Mouse (Mus musculus): Measurements from ENCODE around the gene Cic. TPM values are rescaled to one million over a fixed set of nuclear protein-coding genes. Genes with fewer than 3 reads are reported as not detected.
A peak's percentile ranks its signal among the peaks of the same experiment; 100 is the strongest.
"Not testable (repeated sequence)": the region's sequence is repeated elsewhere in the genome, so short reads cannot be mapped to it uniquely, and the experiment has no call there.

Cic gene
- polyA plus RNA-seq, 1 experiment from 2014 or later: 47.3 TPM

GRCm38 (mm10) chr7:25325431-25325830 lies 57.9 kb downstream of the Cic start:
- H3K4me1 ChIP-seq (ENCODE audit: control insufficient read depth, insufficient read depth, low read length); DNase-seq; H3K27me3 ChIP-seq (ENCODE audit: control insufficient read depth, insufficient read depth, low read length); ATAC-seq (ENCODE audit: low FRiP score, low TSS enrichment); H3K4me3 ChIP-seq (replicated peaks; ENCODE audit: low read depth, low read length); H3K27ac ChIP-seq (replicated peaks; ENCODE audit: low read depth, low read length); H3K9me3 ChIP-seq (ENCODE audit: control insufficient read depth, low read length); H3K4me2 ChIP-seq (ENCODE audit: low read length); H3K9ac ChIP-seq (replicated peaks; ENCODE audit: low read length): not testable (repeated sequence)
- WGBS: 93% methylated on average over 6 of the region's 6 CpGs
- H3K36me3 ChIP-seq (ENCODE audit: control insufficient read depth, insufficient read depth, low read length): peaks cover 20% of the 10 kb centered on the region

- no peaks in the 10 kb centered on the region for H3K9me3 ChIP-seq (ENCODE audit: control insufficient read depth, low read length)
- H3K9ac ChIP-seq (replicated peaks; ENCODE audit: low read length): no peak overlapping the region
- DNase-seq (no peak), ATAC-seq (ENCODE audit: low FRiP score, low TSS enrichment) (no peak)
- H3K27me3 ChIP-seq (ENCODE audit: control insufficient read depth, insufficient read depth, low read length): no peaks in the 10 kb centered on the region
- no peak overlapping the region for H3K27ac ChIP-seq (replicated peaks; ENCODE audit: low read depth, low read length)
- no peak overlapping the region for H3K4me3 ChIP-seq (replicated peaks; ENCODE audit: low read depth, low read length)
- peaks cover 7% of the 10 kb centered on the region; the same call in 1 of the 2 replicates for H3K4me1 ChIP-seq (ENCODE audit: control insufficient read depth, insufficient read depth, low read length)
- no peak overlapping the region for H3K4me2 ChIP-seq (ENCODE audit: low read length)
- WGBS: 90% methylated on average over 8 of the region's 8 CpGs
- H3K36me3 ChIP-seq (ENCODE audit: control insufficient read depth, insufficient read depth, low read length): peaks cover 28% of the 10 kb centered on the region
Observed at GRCm38 (mm10) chr7:25326233-25326632, 58.7 kb downstream of the Cic start.

GRCm38 (mm10) chr7:25333596-25334307 lies 66.2 kb downstream of the Cic start:
- ATAC-seq (ENCODE audit: low FRiP score, low TSS enrichment): no peak; the same call in 1 of the 2 replicates
- H3K4me3 ChIP-seq (replicated peaks; ENCODE audit: low read depth, low read length): no peak overlapping the region
- no peaks in the 10 kb centered on the region for H3K9me3 ChIP-seq (ENCODE audit: control insufficient read depth, low read length)
- H3K36me3 ChIP-seq (ENCODE audit: control insufficient read depth, insufficient read depth, low read length): peaks cover 59% of the 10 kb centered on the region
- DNase-seq: peak; percentile 82
- no peak overlapping the region for H3K27ac ChIP-seq (replicated peaks; ENCODE audit: low read depth, low read length)
- no peak overlapping the region for H3K9ac ChIP-seq (replicated peaks; ENCODE audit: low read length)
- 41% methylated on average over 16 of the region's 16 CpGs for WGBS
- no peak overlapping the region for H3K4me2 ChIP-seq (ENCODE audit: low read length)
- no peaks in the 10 kb centered on the region for H3K4me1 ChIP-seq (ENCODE audit: control insufficient read depth, insufficient read depth, low read length)
- H3K27me3 ChIP-seq (ENCODE audit: control insufficient read depth, insufficient read depth, low read length): no peaks in the 10 kb centered on the region

GRCm38 (mm10) chr7:25334472-25334871 lies 67.0 kb downstream of the Cic start:
- Histone ChIP-seq H3K27ac (replicated peaks; ENCODE audit: low read depth, low read length) (no peak overlapping the region), H3K4me1 (ENCODE audit: control insufficient read depth, insufficient read depth, low read length) (no peaks in the 10 kb centered on the region), H3K27me3 (ENCODE audit: control insufficient read depth, insufficient read depth, low read length) (no peaks in the 10 kb centered on the region), H3K9ac (replicated peaks; ENCODE audit: low read length) (no peak overlapping the region), H3K4me2 (ENCODE audit: low read length) (no peak overlapping the region), H3K9me3 (ENCODE audit: control insufficient read depth, low read length) (no peaks in the 10 kb centered on the region), H3K4me3 (replicated peaks; ENCODE audit: low read depth, low read length) (no peak overlapping the region), H3K36me3 (ENCODE audit: control insufficient read depth, insufficient read depth, low read length) (peaks cover 62% of the 10 kb centered on the region)
- no peak for ATAC-seq (ENCODE audit: low FRiP score, low TSS enrichment)
- DNase-seq: no peak
- WGBS: 82% methylated on average over 12 of the region's 12 CpGs

- H3K27ac ChIP-seq (replicated peaks; ENCODE audit: low read depth, low read length): no peak overlapping the region
- H3K9ac ChIP-seq (replicated peaks; ENCODE audit: low read length): no peak overlapping the region
- ATAC-seq (ENCODE audit: low FRiP score, low TSS enrichment) (no peak), DNase-seq (no peak)
- H3K36me3 ChIP-seq (ENCODE audit: control insufficient read depth, insufficient read depth, low read length): peaks cover 78% of the 10 kb centered on the region
- H3K4me2 ChIP-seq (ENCODE audit: low read length): no peak overlapping the region
- 92% methylated on average over 9 of the region's 9 CpGs for WGBS
- no peaks in the 10 kb centered on the region for H3K4me1 ChIP-seq (ENCODE audit: control insufficient read depth, insufficient read depth, low read length)
- H3K27me3 ChIP-seq (ENCODE audit: control insufficient read depth, insufficient read depth, low read length): no peaks in the 10 kb centered on the region
- no peaks in the 10 kb centered on the region for H3K9me3 ChIP-seq (ENCODE audit: control insufficient read depth, low read length)
- H3K4me3 ChIP-seq (replicated peaks; ENCODE audit: low read depth, low read length): no peak overlapping the region
Observed at GRCm38 (mm10) chr7:25339329-25339728, 71.8 kb downstream of the Cic start.

GRCm38 (mm10) chr7:25341000-25341784 lies 73.7 kb downstream of the Cic start:
- Histone ChIP-seq H3K27ac (replicated peaks; ENCODE audit: low read depth, low read length) (no peak overlapping the region), H3K36me3 (ENCODE audit: control insufficient read depth, insufficient read depth, low read length) (peaks cover 71% of the 10 kb centered on the region), H3K4me3 (replicated peaks; ENCODE audit: low read depth, low read length) (no peak overlapping the region), H3K4me1 (ENCODE audit: control insufficient read depth, insufficient read depth, low read length) (no peaks in the 10 kb centered on the region), H3K9me3 (ENCODE audit: control insufficient read depth, low read length) (no peaks in the 10 kb centered on the region), H3K27me3 (ENCODE audit: control insufficient read depth, insufficient read depth, low read length) (no peaks in the 10 kb centered on the region), H3K9ac (replicated peaks; ENCODE audit: low read length) (no peak overlapping the region), H3K4me2 (ENCODE audit: low read length) (no peak overlapping the region)
- ATAC-seq (ENCODE audit: low FRiP score, low TSS enrichment) (no peak), DNase-seq (peak; percentile 51)
- 70% methylated on average over 20 of the region's 20 CpGs for WGBS

Small RNAs within 50 kb of the gene (microRNA-seq; reads per million reads assigned to microRNA genes)
- not detected for gene Mir7048

Other genes starting within 250 kb of the Cic start
- gene Grik5, start 195.4 kb upstream of the Cic start, polyA plus RNA-seq (2014; fragmentation: Nextera tagmentation; extraction: Ambion mirVana): 21.7 and 27.3 TPM in 2 replicates
- gene Zfp574, start 195.1 kb upstream of the Cic start, polyA plus RNA-seq (2014; fragmentation: Nextera tagmentation; extraction: Ambion mirVana): 24.9 and 33.0 TPM in 2 replicates
- gene Pou2f2, start 88.0 kb upstream of the Cic start, polyA plus RNA-seq (2014; fragmentation: Nextera tagmentation; extraction: Ambion mirVana): 40.6 and 46.7 TPM in 2 replicates
- gene Dedd2, start 47.1 kb upstream of the Cic start, polyA plus RNA-seq (2014; fragmentation: Nextera tagmentation; extraction: Ambion mirVana): 15.7 and 15.9 TPM in 2 replicates
- 2.5 TPM in 2 replicates for gene Zfp526, start 46.3 kb upstream of the Cic start, polyA plus RNA-seq (2014; fragmentation: Nextera tagmentation; extraction: Ambion mirVana)
- gene Gsk3a, start 29.9 kb upstream of the Cic start, polyA plus RNA-seq (2014; fragmentation: Nextera tagmentation; extraction: Ambion mirVana): 20.7 and 26.0 TPM in 2 replicates
- gene Erf, start 16.9 kb upstream of the Cic start, polyA plus RNA-seq (2014; fragmentation: Nextera tagmentation; extraction: Ambion mirVana): 2.2 and 4.8 TPM in 2 replicates
- gene Pafah1b3, start 30.3 kb downstream of the Cic start, polyA plus RNA-seq (2014; fragmentation: Nextera tagmentation; extraction: Ambion mirVana): 630 and 836 TPM in 2 replicates
- gene Prr19, start 33.7 kb downstream of the Cic start, polyA plus RNA-seq (2014; fragmentation: Nextera tagmentation; extraction: Ambion mirVana): 3.0 and 3.2 TPM in 2 replicates
- gene Tmem145, start 38.4 kb downstream of the Cic start, polyA plus RNA-seq (2014; fragmentation: Nextera tagmentation; extraction: Ambion mirVana): 68.6 and 77.8 TPM in 2 replicates
- 21.6 and 23.2 TPM in 2 replicates for gene Megf8, start 49.5 kb downstream of the Cic start, polyA plus RNA-seq (2014; fragmentation: Nextera tagmentation; extraction: Ambion mirVana)
- gene Cnfn, start 102.0 kb downstream of the Cic start, polyA plus RNA-seq (2014; fragmentation: Nextera tagmentation; extraction: Ambion mirVana): not detected in 2 replicates
- gene Lipe, start 131.0 kb downstream of the Cic start, polyA plus RNA-seq (2014; fragmentation: Nextera tagmentation; extraction: Ambion mirVana): 3.8 and 9.2 TPM in 2 replicates
- gene Cxcl17, start 145.2 kb downstream of the Cic start, polyA plus RNA-seq (2014; fragmentation: Nextera tagmentation; extraction: Ambion mirVana): 0.29 TPM in 1 of 2 replicates, not detected in the other
- 0.24 and 0.63 TPM in 2 replicates for gene Ceacam1, start 209.9 kb downstream of the Cic start, polyA plus RNA-seq (2014; fragmentation: Nextera tagmentation; extraction: Ambion mirVana)